ENCODE assay signal across 8 mouse cellular contexts in genomic region chr15:3994852-3995447, GRCm38 (mm10). TPM values are rescaled to one million over a fixed set of nuclear protein-coding genes. Genes with fewer than 3 reads are reported as not detected.
DNase-seq lines count a peak whose midpoint lies in the region; ATAC-seq and TF ChIP-seq lines count a peak whose summit lies in the region.

No protein-coding gene starts in this region.

- H3K4me1 ChIP-seq in heart, embryonic 12.5 days (replicated peaks): peaks cover 9% of the 10 kb centered on the region; the same call in 1 of the 2 replicates
- peaks cover 1% of the 10 kb centered on the region for H3K4me1 ChIP-seq in ES-Bruce4 (ENCODE audit: control insufficient read depth, insufficient read depth, low read length)
- H3K4me1 ChIP-seq in forebrain, embryonic 14.5 days (ENCODE audit: control insufficient read depth, insufficient read depth, low read length): peaks cover 4% of the 10 kb centered on the region; the same call in 1 of the 2 replicates
- peaks cover 3% of the 10 kb centered on the region for H3K4me1 ChIP-seq in liver, embryonic 16.5 days (ENCODE audit: control insufficient read depth, low read depth, low read length)

- DNase-seq in heart, postnatal 10 days: no peak
- no peak for DNase-seq in forebrain, embryonic 14.5 days (ENCODE audit: low spot score)
- no peak for DNase-seq in spleen, postnatal 36 days (ENCODE audit: low spot score in 2 of 2)
- no peak for DNase-seq in gastrocnemius, postnatal 4 days (ENCODE audit: low spot score in 2 of 2)

- H3K4me2 ChIP-seq in heart, embryonic 12.5 days: peak overlapping the region; percentile 50
- peak overlapping the region; percentile 69 for H3K4me2 ChIP-seq in forebrain, embryonic 14.5 days (ENCODE audit: low read length)
- H3K4me2 ChIP-seq in liver, embryonic 16.5 days (ENCODE audit: low read depth, low read length): peak overlapping the region; percentile 54

- no peak for ATAC-seq in heart, embryonic 12.5 days (ENCODE audit: insufficient number of reproducible peaks, low FRiP score)
- ATAC-seq in forebrain, embryonic 14.5 days: no peak
- no peak for ATAC-seq in liver, embryonic 16.5 days (ENCODE audit: low read depth)
- ATAC-seq in megakaryocyte-erythroid progenitor cell, adult 5-6 weeks (replicated peaks; ENCODE audit: low FRiP score, low TSS enrichment, poor library complexity, severe bottlenecking): no peak

- no peaks in the 10 kb centered on the region for H3K27me3 ChIP-seq in heart, embryonic 12.5 days (replicated peaks)
- no peaks in the 10 kb centered on the region for H3K27me3 ChIP-seq in ES-Bruce4 (ENCODE audit: control insufficient read depth, insufficient read depth, low read length, poor library complexity, severe bottlenecking)
- H3K27me3 ChIP-seq in forebrain, embryonic 14.5 days (replicated peaks; ENCODE audit: control insufficient read depth, insufficient read depth, low read length): no peaks in the 10 kb centered on the region
- H3K27me3 ChIP-seq in liver, embryonic 16.5 days (ENCODE audit: control insufficient read depth, insufficient read depth, low read depth, low read length): no peaks in the 10 kb centered on the region

- TF ChIP-seq EP300 in ES-Bruce4 (IDR thresholded peaks at IDR 0.05; ENCODE audit: insufficient read depth, low read depth, low read length): no peak

- H3K36me3 ChIP-seq in heart, embryonic 12.5 days: peaks cover 20% of the 10 kb centered on the region
- H3K36me3 ChIP-seq in ES-Bruce4 (ENCODE audit: control insufficient read depth, insufficient read depth, low read length, poor library complexity, severe bottlenecking): peaks cover 10% of the 10 kb centered on the region
- peaks cover 20% of the 10 kb centered on the region for H3K36me3 ChIP-seq in forebrain, embryonic 14.5 days (ENCODE audit: control insufficient read depth, insufficient read depth, low read length)
- H3K36me3 ChIP-seq in liver, embryonic 16.5 days (ENCODE audit: control insufficient read depth, insufficient read depth): peaks cover 9% of the 10 kb centered on the region; the same call in 1 of the 2 replicates

- peak overlapping the region; percentile 94 for H3K27ac ChIP-seq in heart, embryonic 12.5 days (ENCODE audit: poor library complexity, severe bottlenecking)
- peak overlapping the region; percentile 37 for H3K27ac ChIP-seq in ES-Bruce4 (ENCODE audit: insufficient read depth, low read length)
- peak overlapping the region; percentile 87 for H3K27ac ChIP-seq in forebrain, embryonic 14.5 days (ENCODE audit: low read depth, low read length)
- H3K27ac ChIP-seq in liver, embryonic 16.5 days (ENCODE audit: low read length): peak overlapping the region; percentile 93

- TF ChIP-seq POLR2A in ES-Bruce4 (IDR thresholded peaks at IDR 0.05; ENCODE audit: insufficient read depth, low read length): no peak

- no peaks in the 10 kb centered on the region for H3K9me3 ChIP-seq in heart, embryonic 12.5 days (replicated peaks)
- H3K9me3 ChIP-seq in ES-Bruce4 (replicated peaks; ENCODE audit: control insufficient read depth, insufficient read depth, low read length, poor library complexity, severe bottlenecking): no peaks in the 10 kb centered on the region
- H3K9me3 ChIP-seq in forebrain, embryonic 14.5 days (replicated peaks; ENCODE audit: control insufficient read depth, low read length): no peaks in the 10 kb centered on the region
- no peaks in the 10 kb centered on the region for H3K9me3 ChIP-seq in liver, embryonic 16.5 days (replicated peaks; ENCODE audit: control insufficient read depth, low read length)

- WGBS in heart, embryonic 12.5 days: 23% methylated on average over 14 of the region's 14 CpGs
- WGBS in forebrain, embryonic 14.5 days: 28% methylated on average over 14 of the region's 14 CpGs
- 17% methylated on average over 14 of the region's 14 CpGs for WGBS in liver, embryonic 16.5 days (ENCODE audit: insufficient replicate concordance)

- peak overlapping the region; percentile 88 for H3K9ac ChIP-seq in heart, embryonic 12.5 days
- peak overlapping the region; percentile 69 for H3K9ac ChIP-seq in ES-Bruce4 (ENCODE audit: low read depth, poor library complexity, severe bottlenecking)
- H3K9ac ChIP-seq in forebrain, embryonic 14.5 days (ENCODE audit: low read length): peak overlapping the region; percentile 83
- H3K9ac ChIP-seq in liver, embryonic 16.5 days (ENCODE audit: low read depth, low read length): peak overlapping the region; percentile 87

- no peak for TF ChIP-seq CTCF in ES-Bruce4 (IDR thresholded peaks at IDR 0.05; ENCODE audit: low read depth, low read length)

- peak overlapping the region; percentile 76 for H3K4me3 ChIP-seq in heart, embryonic 12.5 days
- H3K4me3 ChIP-seq in ES-Bruce4 (ENCODE audit: low read depth, low read length): peak overlapping the region; percentile 84
- peak overlapping the region; percentile 76 for H3K4me3 ChIP-seq in forebrain, embryonic 14.5 days (ENCODE audit: low read depth, low read length)
- peak overlapping the region; percentile 90 for H3K4me3 ChIP-seq in liver, embryonic 16.5 days (ENCODE audit: low read depth, low read length)

- intact Hi-C loops in heart, postnatal 10 days (cut with DNase I): loop anchor here (1.0 to 5.0 kb wide), 3 partner anchors 16 to 47 kb away; partner anchors contain the start of genes Fbxo4 and Oxct1

RNA-seq across cellular contexts. Expression of gene AW549877, which starts 0.6 kb away (rescaled TPM):
- polyA plus RNA-seq in heart, embryonic 12.5 days (2016; fragmentation: Nextera tagmentation; extraction: Ambion mirVana): 38.4 and 40.9 TPM in 2 replicates
- total RNA-seq in heart, postnatal 10 days (2021): 10 to 100 TPM; 24.7 to 25.4 TPM
- polyA plus RNA-seq in ES-Bruce4 (2011; ENCODE audit: insufficient read depth, insufficient read length, low read depth, missing spikeins): 57.6 and 67.1 TPM in 2 replicates
- 43.1 and 43.6 TPM in 2 replicates for polyA plus RNA-seq in forebrain, embryonic 14.5 days (2014; fragmentation: Nextera tagmentation; extraction: Ambion mirVana)
- polyA plus RNA-seq in liver, embryonic 16.5 days (2015; fragmentation: Nextera tagmentation; extraction: Ambion mirVana): 6.9 and 7.6 TPM in 2 replicates
- 14.5 and 22.5 TPM in 2 replicates for total RNA-seq in megakaryocyte-erythroid progenitor cell, adult 5-6 weeks (2014; fragmentation: Nextera tagmentation)
- total RNA-seq in megakaryocyte-erythroid progenitor cell, adult 5-6 weeks (2017): 8.2 and 14.3 TPM in 2 replicates
- total RNA-seq in gastrocnemius, postnatal 4 days (2021): 10 to 100 TPM; 19.2 to 22.8 TPM

RNA-seq across cellular contexts. Expression of gene Fbxo4, which starts 15.6 kb away (rescaled TPM):
- polyA plus RNA-seq in heart, embryonic 12.5 days (2016; fragmentation: Nextera tagmentation; extraction: Ambion mirVana): 10.6 and 11.1 TPM in 2 replicates
- total RNA-seq in heart, postnatal 10 days (2021): 10 to 100 TPM; 10.4 to 13.3 TPM
- polyA plus RNA-seq in ES-Bruce4 (2011; ENCODE audit: insufficient read depth, insufficient read length, low read depth, missing spikeins): 6.6 and 7.3 TPM in 2 replicates
- 7.9 and 8.0 TPM in 2 replicates for polyA plus RNA-seq in forebrain, embryonic 14.5 days (2014; fragmentation: Nextera tagmentation; extraction: Ambion mirVana)
- polyA plus RNA-seq in liver, embryonic 16.5 days (2015; fragmentation: Nextera tagmentation; extraction: Ambion mirVana): 2.3 and 2.9 TPM in 2 replicates
- total RNA-seq in megakaryocyte-erythroid progenitor cell, adult 5-6 weeks (2014; fragmentation: Nextera tagmentation): 2.3 and 7.4 TPM in 2 replicates
- total RNA-seq in megakaryocyte-erythroid progenitor cell, adult 5-6 weeks (2017): 10.7 and 13.3 TPM in 2 replicates
- total RNA-seq in gastrocnemius, postnatal 4 days (2021): 1 to 10 TPM; 7.6 to 9.2 TPM

RNA-seq across cellular contexts. Expression of gene Oxct1, which starts 31.2 kb away (rescaled TPM):
- 332 and 335 TPM in 2 replicates for polyA plus RNA-seq in heart, embryonic 12.5 days (2016; fragmentation: Nextera tagmentation; extraction: Ambion mirVana)
- 100 to 1,000 TPM; 229 to 262 TPM for total RNA-seq in heart, postnatal 10 days (2021)
- 31.9 and 45.8 TPM in 2 replicates for polyA plus RNA-seq in ES-Bruce4 (2011; ENCODE audit: insufficient read depth, insufficient read length, low read depth, missing spikeins)
- polyA plus RNA-seq in forebrain, embryonic 14.5 days (2014; fragmentation: Nextera tagmentation; extraction: Ambion mirVana): 244 and 275 TPM in 2 replicates
- 21.8 and 23.5 TPM in 2 replicates for polyA plus RNA-seq in liver, embryonic 16.5 days (2015; fragmentation: Nextera tagmentation; extraction: Ambion mirVana)
- 51.3 and 65.2 TPM in 2 replicates for total RNA-seq in megakaryocyte-erythroid progenitor cell, adult 5-6 weeks (2014; fragmentation: Nextera tagmentation)
- total RNA-seq in megakaryocyte-erythroid progenitor cell, adult 5-6 weeks (2017): 158 and 217 TPM in 2 replicates
- 10 to 100 TPM; 80.8 to 87.5 TPM for total RNA-seq in gastrocnemius, postnatal 4 days (2021)

Comparison
In these comparisons a context has a peak if more than half of its experiments do, and no peak if none do; other contexts are left out.
1. H3K27ac ChIP-seq: peak in every context shown above with its lines; median percentile 94 in heart, embryonic 12.5 days; 93 in liver, embryonic 16.5 days; 87 in forebrain, embryonic 14.5 days; 37 in ES-Bruce4.